Mouse (Mus musculus): ENCODE data around the gene Vmn1r129. TPM values are rescaled to one million over a fixed set of nuclear protein-coding genes. Genes with fewer than 3 reads are reported as not detected.
"Not testable (repeated sequence)": the region's sequence is repeated elsewhere in the genome, so short reads cannot be mapped to it uniquely, and the experiment has no call there.

Vmn1r129 gene
- total RNA-seq (2021) = not detected
- long read RNA-seq, experiment 1 = 0 reads
- long read RNA-seq, experiment 2 = 0 reads

- not testable (repeated sequence) for DNase-seq
These were observed at the start of gene Vmn1r129 for GRCm38 (mm10) chr7:21361191-21361590. Vmn1r129 (minus strand) TSS chr7:21361291.

GRCm38 (mm10) chr7:21349073-21349472 is 12.0 kb downstream of the Vmn1r129 start, which contains the start of gene Vmn1r128:
Vmn1r128 (plus strand) TSS chr7:21349373.
- intact Hi-C loops (cut with DNase I) = not testable (repeated sequence)

More at GRCm38 (mm10) chr7:21361191-21361590, at the start of gene Vmn1r129:
- intact Hi-C loops (cut with DNase I) = not testable (repeated sequence)

DNA sequence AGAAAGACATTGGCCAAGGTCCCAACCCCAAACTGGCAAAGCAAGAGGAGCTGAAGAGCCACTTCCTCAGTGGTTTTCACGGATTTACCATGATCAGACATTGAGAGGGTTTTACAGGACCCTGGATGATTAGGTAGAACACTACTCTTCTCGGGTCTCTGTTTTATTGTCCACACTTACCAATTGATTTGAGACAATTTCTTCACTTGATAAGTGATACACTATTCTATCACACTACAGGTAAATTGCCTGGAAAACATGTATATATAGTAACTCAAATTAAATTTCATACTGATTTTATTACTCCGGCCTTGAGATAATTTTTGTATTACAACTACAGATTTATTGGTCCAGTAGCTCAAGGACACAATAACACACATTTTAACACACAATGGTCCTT is 41.3 kb downstream of the Vmn1r129 start, which contains the start of gene Vmn1r127:
Gene Vmn1r127, minus strand, starts transcription at position 101 of the 400 bp plus-strand sequence.
- DNase-seq; intact Hi-C loops (cut with DNase I): not testable (repeated sequence)

More at GRCm38 (mm10) chr7:21349073-21349472, 12.0 kb downstream of the Vmn1r129 start, which contains the start of gene Vmn1r128:
- DNase-seq = not testable (repeated sequence)

Other genes with a start within 250 kb of the Vmn1r129 start
- gene Vmn1r122, start 227.2 kb downstream of the Vmn1r129 start, total RNA-seq (2021) = not detected
- gene Vmn1r123, start 199.1 kb downstream of the Vmn1r129 start, total RNA-seq (2021) = not detected
- gene Gm5157, start 170.9 kb downstream of the Vmn1r129 start, total RNA-seq (2021) = not detected
- gene Vmn1r124, start 100.7 kb downstream of the Vmn1r129 start, total RNA-seq (2021) = not detected
- gene Vmn1r125, start 89.1 kb downstream of the Vmn1r129 start, total RNA-seq (2021) = not detected
- gene Vmn1r126, start 59.8 kb downstream of the Vmn1r129 start, total RNA-seq (2021) = not detected
- not detected for gene Vmn1r127, start 41.4 kb downstream of the Vmn1r129 start, total RNA-seq (2021)
- not detected for gene Vmn1r128, start 11.9 kb downstream of the Vmn1r129 start, total RNA-seq (2021)
- gene Gm6882, start 71.5 kb upstream of the Vmn1r129 start, total RNA-seq (2021) = not detected
- gene Vmn1r130, start 150.5 kb upstream of the Vmn1r129 start, total RNA-seq (2021) = not detected
- not detected for gene Vmn1r131, start 184.8 kb upstream of the Vmn1r129 start, total RNA-seq (2021)